Mouse (Mus musculus): Measurements from ENCODE around the gene Gm45234. TPM values are rescaled to one million over a fixed set of nuclear protein-coding genes. Genes with fewer than 3 reads are reported as not detected.
A peak's percentile ranks its signal among the peaks of the same experiment; 100 is the strongest.

The Gm45234 gene
- polyA plus RNA-seq, 1 experiment from 2014 or later = not detected

GRCm38 (mm10) chr6:124699366-124699765 lies 56.5 kb downstream of the Gm45234 start:
- ATAC-seq (replicated peaks) = no peak
- WGBS = 88% methylated on average over 4 of the region's 4 CpGs
- no peak overlapping the region for H3K4me2 ChIP-seq (replicated peaks)
- no peaks in the 10 kb centered on the region for H3K9me3 ChIP-seq
- H3K4me3 ChIP-seq = no peak overlapping the region
- no peak overlapping the region for H3K27ac ChIP-seq (replicated peaks)
- peaks cover 38% of the 10 kb centered on the region for H3K36me3 ChIP-seq
- H3K4me1 ChIP-seq = peaks cover 5% of the 10 kb centered on the region
- no peaks in the 10 kb centered on the region for H3K27me3 ChIP-seq
- no peak overlapping the region for H3K9ac ChIP-seq (replicated peaks)

- no peak for ATAC-seq (replicated peaks)
- no peaks in the 10 kb centered on the region for H3K9me3 ChIP-seq
- H3K36me3 ChIP-seq = peaks cover 32% of the 10 kb centered on the region
- H3K27ac ChIP-seq (replicated peaks) = no peak overlapping the region
- H3K27me3 ChIP-seq = no peaks in the 10 kb centered on the region
- no peak overlapping the region for H3K4me3 ChIP-seq
- peaks cover 10% of the 10 kb centered on the region for H3K4me1 ChIP-seq
- WGBS = 87% methylated on average over 6 of the region's 6 CpGs
- H3K9ac ChIP-seq (replicated peaks) = no peak overlapping the region
- no peak overlapping the region for H3K4me2 ChIP-seq (replicated peaks)
Observed at GRCm38 (mm10) chr6:124698751-124699150, 57.1 kb downstream of the Gm45234 start.

GRCm38 (mm10) chr6:124696441-124697150 lies 59.2 kb downstream of the Gm45234 start:
- Histone ChIP-seq H3K4me2 (replicated peaks) (no peak overlapping the region), H3K27me3 (no peaks in the 10 kb centered on the region), H3K4me1 (peaks cover 10% of the 10 kb centered on the region), H3K4me3 (no peak overlapping the region), H3K36me3 (peaks cover 11% of the 10 kb centered on the region), H3K9me3 (no peaks in the 10 kb centered on the region), H3K9ac (replicated peaks) (no peak overlapping the region), H3K27ac (replicated peaks) (no peak overlapping the region)
- no peak for ATAC-seq (replicated peaks)
- WGBS = 93% methylated on average over 7 of the region's 7 CpGs

- Histone ChIP-seq H3K36me3 (peaks cover 3% of the 10 kb centered on the region; the same call in 1 of the 2 replicates), H3K9ac (replicated peaks) (no peak overlapping the region), H3K27me3 (no peaks in the 10 kb centered on the region), H3K9me3 (no peaks in the 10 kb centered on the region), H3K4me1 (peaks cover 10% of the 10 kb centered on the region), H3K27ac (replicated peaks) (peak overlapping the region; percentile 39), H3K4me2 (replicated peaks) (no peak overlapping the region), H3K4me3 (no peak overlapping the region)
- ATAC-seq (replicated peaks) = peak; percentile 72
- 69% methylated on average over 15 of the region's 15 CpGs for WGBS
Observed at GRCm38 (mm10) chr6:124694166-124694955, 61.5 kb downstream of the Gm45234 start.

GRCm38 (mm10) chr6:124693243-124693981 lies 62.4 kb downstream of the Gm45234 start:
- Histone ChIP-seq H3K9ac (replicated peaks) (no peak overlapping the region), H3K4me1 (peaks cover 10% of the 10 kb centered on the region), H3K9me3 (no peaks in the 10 kb centered on the region), H3K27ac (replicated peaks) (peak overlapping the region; percentile 39), H3K36me3 (no peaks in the 10 kb centered on the region), H3K4me2 (replicated peaks) (no peak overlapping the region), H3K27me3 (no peaks in the 10 kb centered on the region), H3K4me3 (no peak overlapping the region)
- WGBS = 77% methylated on average over 15 of the region's 15 CpGs
- ATAC-seq (replicated peaks) = no peak

GRCm38 (mm10) chr6:124690517-124690916 lies 65.3 kb downstream of the Gm45234 start:
- H3K36me3 ChIP-seq = no peaks in the 10 kb centered on the region
- no peak overlapping the region for H3K27ac ChIP-seq (replicated peaks)
- H3K4me1 ChIP-seq = peaks cover 10% of the 10 kb centered on the region
- H3K9me3 ChIP-seq = no peaks in the 10 kb centered on the region
- 94% methylated on average over 3 of the region's 3 CpGs for WGBS
- no peaks in the 10 kb centered on the region for H3K27me3 ChIP-seq
- no peak for ATAC-seq (replicated peaks)
- H3K4me3 ChIP-seq = no peak overlapping the region
- H3K9ac ChIP-seq (replicated peaks) = no peak overlapping the region
- H3K4me2 ChIP-seq (replicated peaks) = no peak overlapping the region

MicroRNAs within 50 kb of the gene (microRNA counts, 519-probe panel; counts per million panel counts)
- microRNA mmu-miR-141 = 769 counts per million, percentile 4 among the panel's probes with 10 or more counts
- microRNA mmu-miR-200c = 1,961 counts per million, percentile 22 among the panel's probes with 10 or more counts

Small RNAs within 50 kb of the gene (microRNA-seq; reads per million reads assigned to microRNA genes)
- gene Mir141 (15.2 reads per million, percentile 30 among the genes with 10 or more reads in this experiment), gene Mir200c (75.8 reads per million, percentile 49 among the genes with 10 or more reads in this experiment)

Other genes starting within 250 kb of the Gm45234 start
- 0.14 and 0.43 TPM in 2 replicates for gene C1ra, start 243.6 kb downstream of the Gm45234 start, polyA plus RNA-seq (2015; fragmentation: Nextera tagmentation; extraction: Ambion mirVana)
- 0.34 and 0.47 TPM in 2 replicates for gene C1s1, start 213.7 kb downstream of the Gm45234 start, polyA plus RNA-seq (2015; fragmentation: Nextera tagmentation; extraction: Ambion mirVana)
- gene C1rb, start 185.7 kb downstream of the Gm45234 start, polyA plus RNA-seq (2015; fragmentation: Nextera tagmentation; extraction: Ambion mirVana) = 0.08 TPM in 1 of 2 replicates, not detected in the other
- gene C1s2, start 119.9 kb downstream of the Gm45234 start, polyA plus RNA-seq (2015; fragmentation: Nextera tagmentation; extraction: Ambion mirVana) = 0.15 and 0.18 TPM in 2 replicates
- gene Lpcat3, start 93.0 kb downstream of the Gm45234 start, polyA plus RNA-seq (2015; fragmentation: Nextera tagmentation; extraction: Ambion mirVana) = 34.6 and 35.1 TPM in 2 replicates
- gene Emg1, start 43.8 kb downstream of the Gm45234 start, polyA plus RNA-seq (2015; fragmentation: Nextera tagmentation; extraction: Ambion mirVana) = 153 and 160 TPM in 2 replicates
- gene Phb2, start 43.7 kb downstream of the Gm45234 start, polyA plus RNA-seq (2015; fragmentation: Nextera tagmentation; extraction: Ambion mirVana) = 271 and 275 TPM in 2 replicates
- gene Ptpn6, start 17.3 kb downstream of the Gm45234 start, polyA plus RNA-seq (2015; fragmentation: Nextera tagmentation; extraction: Ambion mirVana) = 3.2 and 4.4 TPM in 2 replicates
- gene Grcc10, start 14.6 kb downstream of the Gm45234 start, polyA plus RNA-seq (2015; fragmentation: Nextera tagmentation; extraction: Ambion mirVana) = 652 and 676 TPM in 2 replicates
- gene Atn1, start 503 bp upstream of the Gm45234 start, polyA plus RNA-seq (2015; fragmentation: Nextera tagmentation; extraction: Ambion mirVana) = 22.3 and 24.5 TPM in 2 replicates
- gene Eno2, start 13.7 kb upstream of the Gm45234 start, polyA plus RNA-seq (2015; fragmentation: Nextera tagmentation; extraction: Ambion mirVana) = 40.1 and 44.2 TPM in 2 replicates
- gene Lrrc23, start 23.7 kb upstream of the Gm45234 start, polyA plus RNA-seq (2015; fragmentation: Nextera tagmentation; extraction: Ambion mirVana) = 3.7 and 4.8 TPM in 2 replicates
- gene Spsb2, start 52.6 kb upstream of the Gm45234 start, polyA plus RNA-seq (2015; fragmentation: Nextera tagmentation; extraction: Ambion mirVana) = 4.4 and 5.0 TPM in 2 replicates
- gene Tpi1, start 58.3 kb upstream of the Gm45234 start, polyA plus RNA-seq (2015; fragmentation: Nextera tagmentation; extraction: Ambion mirVana) = 352 and 365 TPM in 2 replicates
- gene Usp5, start 73.5 kb upstream of the Gm45234 start, polyA plus RNA-seq (2015; fragmentation: Nextera tagmentation; extraction: Ambion mirVana) = 194 and 200 TPM in 2 replicates
- 100 and 106 TPM in 2 replicates for gene Cdca3, start 73.5 kb upstream of the Gm45234 start, polyA plus RNA-seq (2015; fragmentation: Nextera tagmentation; extraction: Ambion mirVana)
- gene Gnb3, start 84.3 kb upstream of the Gm45234 start, polyA plus RNA-seq (2015; fragmentation: Nextera tagmentation; extraction: Ambion mirVana) = 0.23 and 1.8 TPM in 2 replicates
- 15.3 and 15.7 TPM in 2 replicates for gene P3h3, start 101.7 kb upstream of the Gm45234 start, polyA plus RNA-seq (2015; fragmentation: Nextera tagmentation; extraction: Ambion mirVana)
- 25.2 and 25.9 TPM in 2 replicates for gene Gpr162, start 108.0 kb upstream of the Gm45234 start, polyA plus RNA-seq (2015; fragmentation: Nextera tagmentation; extraction: Ambion mirVana)
- 0.15 TPM in 1 of 2 replicates, not detected in the other for gene Cd4, start 132.2 kb upstream of the Gm45234 start, polyA plus RNA-seq (2015; fragmentation: Nextera tagmentation; extraction: Ambion mirVana)
- gene Lag3, start 155.7 kb upstream of the Gm45234 start, polyA plus RNA-seq (2015; fragmentation: Nextera tagmentation; extraction: Ambion mirVana) = 2.6 and 3.3 TPM in 2 replicates
- 772 and 823 TPM in 2 replicates for gene Ptms, start 164.1 kb upstream of the Gm45234 start, polyA plus RNA-seq (2015; fragmentation: Nextera tagmentation; extraction: Ambion mirVana)
- gene Mlf2, start 175.4 kb upstream of the Gm45234 start, polyA plus RNA-seq (2015; fragmentation: Nextera tagmentation; extraction: Ambion mirVana) = 507 and 513 TPM in 2 replicates
- 90.2 and 93.6 TPM in 2 replicates for gene Cops7a, start 209.5 kb upstream of the Gm45234 start, polyA plus RNA-seq (2015; fragmentation: Nextera tagmentation; extraction: Ambion mirVana)
- 29.9 and 30.4 TPM in 2 replicates for gene Pianp, start 240.7 kb upstream of the Gm45234 start, polyA plus RNA-seq (2015; fragmentation: Nextera tagmentation; extraction: Ambion mirVana)

Measured in forebrain, embryonic 15.5 days (tissue).